Mouse (Mus musculus): ENCODE results near the gene Phactr3.

DNA sequence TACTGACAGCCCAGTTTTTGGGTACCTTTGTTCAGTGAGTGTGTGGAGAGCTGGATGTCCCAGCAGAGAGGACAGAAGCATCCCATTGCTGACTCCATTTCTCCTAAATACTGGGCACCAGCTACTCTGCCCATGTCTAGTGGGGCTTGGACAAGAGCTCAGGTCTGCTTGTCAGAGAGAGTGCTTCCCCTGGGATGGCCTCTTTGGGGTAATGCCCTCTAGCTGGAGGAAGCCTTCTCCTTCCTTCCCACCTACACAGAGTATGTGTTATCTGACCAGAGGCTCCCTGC lies 1.5 kb downstream of the Phactr3 start:
- TF ChIP-seq POLR2A (IDR thresholded peaks at IDR 0.05; ENCODE audit: borderline replicate concordance, low read depth, low read length) (no peak), CTCF (IDR thresholded peaks at IDR 0.05; ENCODE audit: low read depth, low read length) (no peak)

Data from bone marrow macrophage, adult 2 months (primary cell).